Comparison of ENCODE assay signal across 7 mouse cellular contexts in the genomic region with DNA sequence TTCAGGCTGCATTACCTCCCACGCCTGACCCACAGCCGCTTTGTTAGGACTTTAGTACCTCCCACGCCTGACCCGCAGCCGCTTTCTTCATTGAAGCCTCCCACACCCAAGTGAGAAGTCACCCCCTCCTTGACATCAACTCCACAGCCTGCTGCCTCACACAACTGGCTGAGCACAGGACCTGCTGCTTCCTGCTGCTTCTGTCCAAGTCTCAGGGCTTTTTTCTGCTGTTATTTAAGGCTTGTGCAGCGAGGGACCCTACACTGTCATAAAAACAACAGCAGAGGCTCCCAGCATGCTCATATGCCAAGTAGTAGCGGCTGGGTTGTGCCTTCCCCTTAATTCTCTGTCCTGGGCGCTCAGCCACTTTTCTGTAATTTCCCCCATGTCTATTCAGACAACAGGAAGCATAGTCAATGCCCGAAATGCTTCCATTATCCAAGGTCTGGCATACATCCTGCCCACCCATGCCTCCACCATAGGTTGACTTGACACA. TPM values are rescaled to one million over a fixed set of nuclear protein-coding genes. Genes with fewer than 3 reads are reported as not detected.
DNase-seq lines count a peak whose midpoint lies in the region; ATAC-seq and TF ChIP-seq lines count a peak whose summit lies in the region.

No protein-coding gene starts in this region.

- H3K4me3 ChIP-seq in lung, embryonic 14.5 days (ENCODE audit: low read depth, low read length): no peak overlapping the region
- H3K4me3 ChIP-seq in lung, adult 2 months (replicated peaks; ENCODE audit: extremely low read depth, low read depth, low read length): no peak overlapping the region
- H3K4me3 ChIP-seq in embryonic facial prominence, embryonic 15.5 days (replicated peaks): no peak overlapping the region

- peak overlapping the region; percentile 36; the same call in 1 of the 2 replicates for H3K27ac ChIP-seq in lung, embryonic 14.5 days (ENCODE audit: low read depth)
- H3K27ac ChIP-seq in embryonic facial prominence, embryonic 15.5 days (replicated peaks): peak overlapping the region; percentile 31; the same call in 1 of the 2 replicates

- H3K4me2 ChIP-seq in lung, embryonic 14.5 days: no peak overlapping the region
- no peak overlapping the region for H3K4me2 ChIP-seq in embryonic facial prominence, embryonic 15.5 days (replicated peaks)

- no peak for TF ChIP-seq CTCF in lung, embryonic 14.5 days (IDR thresholded peaks at IDR 0.05; ENCODE audit: low read depth)
- no peak for TF ChIP-seq CTCF in lung, adult 2 months (IDR thresholded peaks at IDR 0.05; ENCODE audit: insufficient read depth, low read length)

- no peaks in the 10 kb centered on the region for H3K4me1 ChIP-seq in lung, embryonic 14.5 days (ENCODE audit: insufficient read depth)
- peaks cover 2% of the 10 kb centered on the region; the same call in 1 of the 2 replicates for H3K4me1 ChIP-seq in lung, adult 2 months (ENCODE audit: control insufficient read depth, insufficient read depth, low read length)
- no peaks in the 10 kb centered on the region for H3K4me1 ChIP-seq in embryonic facial prominence, embryonic 15.5 days

- no peaks in the 10 kb centered on the region for H3K9me3 ChIP-seq in lung, embryonic 14.5 days (ENCODE audit: low read depth, low read length)
- no peaks in the 10 kb centered on the region for H3K9me3 ChIP-seq in embryonic facial prominence, embryonic 15.5 days (replicated peaks)

- H3K9ac ChIP-seq in lung, embryonic 14.5 days: no peak overlapping the region
- no peak overlapping the region for H3K9ac ChIP-seq in embryonic facial prominence, embryonic 15.5 days

- intact Hi-C loops in heart, postnatal 10 days (cut with DNase I): no loop called here

- no peak for DNase-seq in lung, embryonic 14.5 days
- no peak for DNase-seq in lung, adult 2 months
- DNase-seq in heart, postnatal 10 days: peak; percentile 31 to 42
- DNase-seq in lung, postnatal 4 days: peak; percentile 33 to 37
- no peak for DNase-seq in layer of hippocampus, postnatal 25 days (ENCODE audit: extremely low spot score in 1 of 2, low spot score in 1 of 2)
- DNase-seq in spleen, postnatal 4 days (ENCODE audit: low spot score in 2 of 2): no peak

- no peak for ATAC-seq in lung, embryonic 14.5 days (ENCODE audit: insufficient read depth)
- no peak for ATAC-seq in embryonic facial prominence, embryonic 15.5 days (ENCODE audit: insufficient number of reproducible peaks, low FRiP score, low TSS enrichment, low read depth)

- 65% methylated on average over 9 of the region's 9 CpGs for WGBS in lung, embryonic 14.5 days
- 30% methylated on average over 9 of the region's 9 CpGs for WGBS in lung, adult 2 months
- WGBS in embryonic facial prominence, embryonic 15.5 days: 70% methylated on average over 9 of the region's 9 CpGs

- H3K27me3 ChIP-seq in lung, embryonic 14.5 days (ENCODE audit: insufficient read depth, low read length): no peaks in the 10 kb centered on the region
- no peaks in the 10 kb centered on the region for H3K27me3 ChIP-seq in embryonic facial prominence, embryonic 15.5 days

- TF ChIP-seq POLR2A in lung, adult 2 months (IDR thresholded peaks at IDR 0.05; ENCODE audit: borderline replicate concordance, extremely low read depth, low read depth, low read length): no peak

- H3K36me3 ChIP-seq in lung, embryonic 14.5 days (ENCODE audit: insufficient read depth): peaks cover 53% of the 10 kb centered on the region
- H3K36me3 ChIP-seq in embryonic facial prominence, embryonic 15.5 days: peaks cover 77% of the 10 kb centered on the region

RNA-seq across cellular contexts. Expression of gene Cers5, which starts 15.0 kb away (rescaled TPM):
- 76.6 and 78.8 TPM in 2 replicates for polyA plus RNA-seq in lung, embryonic 14.5 days (2014; fragmentation: Nextera tagmentation; extraction: Ambion mirVana)
- 37.2 and 53.4 TPM in 2 replicates for polyA plus RNA-seq in lung, adult 2 months (2012; rRNA removed)
- polyA plus RNA-seq in embryonic facial prominence, embryonic 15.5 days (2015; fragmentation: Nextera tagmentation; extraction: Ambion mirVana): 73.7 and 78.3 TPM in 2 replicates
- 10 to 100 TPM; 26.4 to 28.1 TPM for total RNA-seq in heart, postnatal 10 days (2021)
- 10 to 100 TPM; 29.0 to 34.0 TPM for total RNA-seq in layer of hippocampus, postnatal 25 days (2021)

Comparison
In these comparisons a context has a peak if more than half of its experiments do, and no peak if none do; other contexts are left out.
1. DNase-seq: peak in heart, postnatal 10 days (2 of 2) and lung, postnatal 4 days (2 of 2); none in lung, embryonic 14.5 days (single experiment), lung, adult 2 months (single experiment), layer of hippocampus, postnatal 25 days (0 of 2) and spleen, postnatal 4 days (0 of 2).